Mouse (Mus musculus): ENCODE results near the gene Luzp1.

Luzp1 gene

GRCm38 (mm10) chr4:136553108-136553507 is 83.5 kb downstream of the Luzp1 start:
- DNase-seq: no peak

GRCm38 (mm10) chr4:136557638-136558037 is 88.1 kb downstream of the Luzp1 start:
- no peak for DNase-seq

GRCm38 (mm10) chr4:136559690-136560089 is 90.1 kb downstream of the Luzp1 start:
- DNase-seq: no peak

GRCm38 (mm10) chr4:136560270-136560991 is 90.9 kb downstream of the Luzp1 start:
- no peak for DNase-seq

- no peak for DNase-seq
These were observed 93.2 kb downstream of the Luzp1 start for GRCm38 (mm10) chr4:136562755-136563154.

- DNase-seq: no peak
These were observed 99.1 kb downstream of the Luzp1 start for GRCm38 (mm10) chr4:136568629-136569028.

GRCm38 (mm10) chr4:136569998-136570397 is 100.4 kb downstream of the Luzp1 start:
- DNase-seq: no peak

- DNase-seq: no peak
These were observed 112.3 kb downstream of the Luzp1 start for GRCm38 (mm10) chr4:136581885-136582284.

GRCm38 (mm10) chr4:136587221-136587827 is 117.8 kb downstream of the Luzp1 start:
- DNase-seq: no peak

- no peak for DNase-seq
These were observed 118.4 kb downstream of the Luzp1 start for GRCm38 (mm10) chr4:136588003-136588402.

GRCm38 (mm10) chr4:136592111-136592510 is 122.5 kb downstream of the Luzp1 start:
- no peak for DNase-seq

- DNase-seq: no peak
These were observed 124.4 kb downstream of the Luzp1 start for GRCm38 (mm10) chr4:136594006-136594405.

GRCm38 (mm10) chr4:136595221-136595620 is 125.7 kb downstream of the Luzp1 start:
- no peak for DNase-seq

GRCm38 (mm10) chr4:136598268-136598876 is 128.8 kb downstream of the Luzp1 start:
- DNase-seq: no peak

GRCm38 (mm10) chr4:136599869-136600268 is 130.3 kb downstream of the Luzp1 start:
- no peak for DNase-seq

- DNase-seq: no peak
These were observed 131.0 kb downstream of the Luzp1 start for GRCm38 (mm10) chr4:136600536-136600935.

GRCm38 (mm10) chr4:136601476-136601875 is 131.9 kb downstream of the Luzp1 start:
- peak; percentile 74 for DNase-seq

- peak; percentile 38 for DNase-seq
These were observed 132.5 kb downstream of the Luzp1 start for GRCm38 (mm10) chr4:136602018-136602554.

- peak; percentile 99 for DNase-seq
These were observed 133.0 kb downstream of the Luzp1 start, which contains the start of gene Kdm1a for GRCm38 (mm10) chr4:136602568-136602967. Gene Kdm1a, minus strand, starts transcription at chr4:136602723.

Measured in right cerebral cortex, postnatal 4 days (tissue).